Mouse (Mus musculus) natural killer cell, adult 2 months (primary cell): ENCODE data around the gene Txnrd1.

Source experiments
- DNase-seq, 2 experiments: peaks; one replicate each; pipeline ENCODE4 v3.0.0; 2022; ENCODE audit warnings: low spot score in 2 of 2

Txnrd1 gene

GRCm38 (mm10) chr10:82817936-82818335 lies 15.8 kb upstream of the Txnrd1 start:
- DNase-seq = peak in 1 of 2 experiments; percentile 13

DNA sequence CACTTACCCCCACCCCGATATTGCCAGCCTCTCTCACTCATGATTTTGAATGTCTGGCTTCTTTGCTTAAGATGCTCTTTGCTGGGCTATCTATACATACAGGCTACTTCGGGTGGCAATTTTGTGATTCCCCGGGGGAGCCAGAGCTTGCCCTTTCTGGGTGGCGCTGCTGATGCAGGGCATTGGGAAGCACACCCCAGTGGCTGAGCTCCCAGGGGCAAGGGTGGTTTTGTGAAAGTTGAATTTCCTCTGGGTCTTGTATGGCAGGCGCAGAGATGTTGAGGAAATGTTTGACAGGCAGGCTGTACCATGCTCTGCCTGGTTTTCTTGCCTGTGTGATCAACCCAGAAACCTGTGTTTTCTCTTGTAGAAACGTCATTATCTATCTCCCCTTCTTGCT lies 15.1 kb upstream of the Txnrd1 start:
- DNase-seq = no peak

- no peak for DNase-seq
These were observed 10.5 kb upstream of the Txnrd1 start for GRCm38 (mm10) chr10:82823108-82823778.

GRCm38 (mm10) chr10:82823779-82824177 lies 10.0 kb upstream of the Txnrd1 start:
- DNase-seq = no peak

DNA sequence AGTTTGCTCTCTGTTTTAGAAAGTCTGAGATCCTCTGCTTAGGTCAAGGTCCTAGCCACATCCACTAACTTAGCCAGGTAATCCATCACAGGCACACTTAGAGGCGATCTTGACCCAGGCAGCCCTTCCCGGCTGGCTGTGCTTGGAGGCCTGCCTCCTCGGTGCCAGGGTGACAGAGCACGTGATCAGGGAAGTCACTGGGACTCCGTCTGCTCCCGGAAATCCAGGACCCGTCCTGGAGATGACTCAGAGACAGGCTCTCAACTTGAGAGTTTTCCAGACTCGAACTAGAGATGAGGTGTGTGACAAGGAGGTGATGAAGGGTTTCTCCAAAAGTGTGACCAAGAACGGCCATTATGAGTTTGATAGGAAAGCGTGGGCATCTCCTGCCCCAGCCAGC lies 9.2 kb upstream of the Txnrd1 start:
- no peak for DNase-seq

GRCm38 (mm10) chr10:82826516-82826915 lies 7.2 kb upstream of the Txnrd1 start:
- DNase-seq = no peak

DNA sequence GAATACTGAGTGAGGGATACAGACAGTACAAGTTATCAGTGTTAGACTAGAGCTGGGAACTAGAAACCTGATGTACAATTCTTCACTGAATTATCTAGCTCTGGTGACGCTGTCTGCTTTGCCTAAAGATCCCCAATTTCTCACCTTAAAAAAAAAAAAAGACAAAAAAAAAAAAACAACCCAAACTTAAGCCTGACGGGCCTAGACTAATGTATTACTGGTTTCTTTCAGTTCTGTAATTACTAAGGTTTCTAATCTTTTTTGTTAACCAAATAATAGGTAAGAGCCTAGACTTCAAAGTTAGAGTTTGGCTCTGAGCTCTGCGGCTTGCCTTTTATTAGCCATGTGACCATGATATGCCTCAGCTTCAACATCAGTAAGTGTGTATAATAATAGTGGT lies 2.1 kb downstream of the Txnrd1 start:
- DNase-seq = no peak

GRCm38 (mm10) chr10:82838390-82838789 lies 4.6 kb downstream of the Txnrd1 start:
- no peak for DNase-seq

DNA sequence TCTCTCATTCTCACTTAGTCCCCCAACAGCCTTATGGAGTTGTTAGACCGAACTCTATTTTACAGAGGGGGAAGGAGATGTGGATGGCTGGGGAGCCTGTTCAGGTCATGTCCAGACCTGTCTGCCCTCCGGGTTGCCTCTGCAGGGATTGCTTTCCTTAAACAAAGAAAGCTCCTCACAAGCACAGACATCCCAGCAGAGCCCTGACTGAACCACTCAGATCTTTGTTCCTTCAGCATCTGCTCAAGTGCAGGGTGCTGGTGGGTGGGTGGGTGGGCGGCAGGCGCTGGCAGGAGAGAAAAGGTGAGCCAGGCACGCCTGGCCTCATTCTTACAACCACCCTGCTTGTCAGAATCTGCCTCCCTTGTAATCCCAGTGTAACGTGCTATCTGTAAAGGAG lies 10.3 kb downstream of the Txnrd1 start:
- no peak for DNase-seq

GRCm38 (mm10) chr10:82844731-82845130 lies 11.0 kb downstream of the Txnrd1 start:
- DNase-seq = no peak

- DNase-seq = no peak
These were observed 14.2 kb downstream of the Txnrd1 start for GRCm38 (mm10) chr10:82847821-82848459.

DNA sequence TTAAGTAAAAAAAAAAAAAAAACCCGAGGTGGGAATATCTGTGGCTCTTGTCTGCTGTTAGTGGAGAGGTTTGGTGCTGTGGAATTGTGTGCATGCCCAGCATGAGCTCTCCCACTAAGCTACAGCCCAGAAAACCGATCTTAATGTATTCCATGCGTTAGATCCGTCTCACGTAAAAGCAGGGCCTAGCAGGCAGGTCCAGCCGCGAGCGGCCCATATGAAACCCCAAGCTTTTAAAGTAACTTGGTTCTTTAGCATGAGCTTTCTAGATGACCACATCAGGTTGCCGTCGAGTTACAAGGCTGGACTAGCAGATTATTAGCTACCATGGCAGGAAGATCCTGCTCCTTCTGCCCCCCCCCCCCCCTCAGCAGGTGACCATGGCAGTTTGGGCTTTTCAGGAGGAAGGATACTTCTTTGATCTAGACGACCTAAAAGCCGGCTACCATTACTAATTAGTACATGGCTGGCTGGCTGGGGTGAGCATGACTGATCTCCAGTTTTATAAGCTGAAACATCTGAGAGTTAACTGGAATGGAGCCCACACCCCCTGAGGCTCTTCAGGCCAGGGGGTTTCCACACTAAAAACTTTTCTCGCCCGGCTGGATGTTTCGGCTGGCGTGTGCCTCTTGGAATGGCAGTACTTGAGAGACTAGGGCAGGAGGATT lies 16.1 kb downstream of the Txnrd1 start:
- DNase-seq = no peak

GRCm38 (mm10) chr10:82850354-82850752 lies 16.6 kb downstream of the Txnrd1 start:
- DNase-seq = no peak

GRCm38 (mm10) chr10:82851751-82852150 lies 18.0 kb downstream of the Txnrd1 start:
- no peak for DNase-seq

DNA sequence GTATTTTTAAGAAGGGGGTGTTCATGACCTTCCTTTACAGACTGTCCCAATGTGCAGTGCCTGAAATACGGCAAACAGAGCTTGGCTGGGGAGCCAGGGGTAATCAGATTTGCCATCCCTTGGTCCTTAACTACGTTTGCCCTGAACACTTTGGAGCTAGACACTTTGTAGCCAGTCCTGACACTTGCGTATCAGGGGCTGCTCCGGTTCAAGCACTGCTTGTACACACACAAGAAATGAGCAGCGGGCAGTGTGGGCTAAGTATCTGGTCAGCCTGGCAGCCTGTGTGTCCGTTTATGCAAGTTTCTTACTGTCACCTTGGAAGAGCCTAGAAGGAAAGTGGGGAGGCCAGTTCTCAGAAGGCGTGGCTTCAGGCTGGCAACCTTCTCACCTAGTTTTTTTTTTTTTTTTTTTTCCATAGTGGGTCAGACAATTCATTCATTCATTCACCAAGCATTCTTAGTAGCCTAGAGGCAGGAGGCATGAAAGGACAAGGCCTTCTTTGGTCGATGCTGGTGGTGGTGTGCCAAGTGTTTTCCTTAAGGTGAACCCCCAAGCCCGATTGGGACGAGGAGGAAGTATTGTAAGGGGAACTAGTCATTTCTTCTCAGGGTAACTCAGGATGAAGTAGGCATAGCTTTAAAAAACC lies 24.4 kb downstream of the Txnrd1 start:
- DNase-seq = no peak

DNA sequence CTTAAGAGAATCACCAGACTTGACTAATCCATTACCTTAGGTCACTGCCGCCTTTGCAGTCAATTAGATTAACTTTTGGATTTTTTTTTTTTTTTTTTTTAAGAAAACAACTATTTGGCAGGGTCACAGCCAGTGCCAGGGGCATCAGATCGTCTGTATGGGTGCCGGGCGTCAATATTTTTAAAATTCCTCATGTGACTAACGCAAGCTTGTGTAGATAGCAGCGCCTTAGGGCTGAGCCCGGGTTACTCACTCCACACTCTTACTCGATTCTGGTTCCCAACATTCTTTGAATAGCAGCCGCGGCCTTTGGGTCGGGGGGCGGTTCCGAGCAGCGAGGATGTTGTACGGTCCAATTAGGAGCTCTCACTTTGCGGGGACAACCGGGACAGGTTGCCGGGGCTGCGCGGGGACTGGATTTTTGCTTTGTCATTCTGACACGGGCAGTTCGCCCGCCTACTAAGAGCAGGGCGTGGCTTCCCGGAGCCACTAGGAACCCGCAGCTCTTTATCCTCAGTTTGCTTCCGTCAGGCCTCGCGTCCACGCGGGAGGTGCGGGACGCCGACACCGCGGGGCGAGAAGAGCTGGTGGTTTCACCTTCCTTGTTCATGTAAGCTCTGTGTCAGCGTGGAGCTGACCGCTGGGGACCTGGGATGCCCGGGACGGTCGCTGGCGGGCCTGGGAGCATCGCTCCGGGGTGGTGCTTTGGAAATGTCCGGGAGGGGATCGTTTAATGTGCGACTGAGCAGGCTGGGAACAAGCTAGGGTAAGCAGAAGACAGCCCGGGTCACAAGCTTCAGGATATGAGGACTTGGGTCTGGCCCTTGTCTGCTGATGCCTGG lies 25.2 kb downstream of the Txnrd1 start:
- DNase-seq = peak; percentile 76 to 78

GRCm38 (mm10) chr10:82859533-82859915 lies 25.8 kb downstream of the Txnrd1 start:
- DNase-seq = no peak

DNA sequence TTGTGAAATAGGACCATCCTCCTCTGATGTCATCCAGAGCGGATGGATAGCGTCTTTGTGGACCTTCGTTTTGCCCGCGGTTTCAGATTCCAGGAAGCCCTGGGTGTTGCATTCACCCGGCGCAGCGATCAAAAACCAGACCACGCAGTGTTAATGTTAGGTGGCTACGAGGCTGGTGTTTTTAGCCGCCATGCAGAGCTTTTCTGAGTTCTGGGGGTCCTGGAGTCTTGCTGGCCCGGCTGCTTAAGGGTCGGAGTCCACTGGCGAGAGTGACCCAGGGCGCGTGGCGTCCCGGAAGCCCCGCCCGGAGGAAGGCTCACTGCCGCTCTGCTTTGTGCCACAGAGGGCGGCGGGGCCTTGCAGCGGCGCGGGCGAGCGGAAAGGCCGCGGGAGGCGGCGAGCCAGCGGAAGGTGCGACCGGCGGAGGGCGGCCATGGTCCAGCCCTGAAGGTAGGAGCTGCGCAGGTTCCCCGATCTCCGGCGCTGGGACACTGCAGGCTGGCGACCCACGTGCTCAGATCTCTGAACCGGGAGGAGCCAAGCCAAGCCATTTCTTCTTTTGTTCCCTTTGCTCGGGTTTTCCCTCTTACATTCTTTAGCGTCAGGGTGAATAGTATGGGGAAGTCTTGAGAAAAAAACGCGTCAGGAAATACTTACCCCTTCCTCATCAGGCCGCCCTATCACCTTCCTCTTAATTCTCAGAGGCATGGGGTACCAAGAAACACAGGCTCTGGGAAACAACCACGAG lies 26.6 kb downstream of the Txnrd1 start:
- DNase-seq = peak; percentile 63 to 70

- no peak for DNase-seq
These were observed 27.2 kb downstream of the Txnrd1 start for GRCm38 (mm10) chr10:82860929-82861315.

DNA sequence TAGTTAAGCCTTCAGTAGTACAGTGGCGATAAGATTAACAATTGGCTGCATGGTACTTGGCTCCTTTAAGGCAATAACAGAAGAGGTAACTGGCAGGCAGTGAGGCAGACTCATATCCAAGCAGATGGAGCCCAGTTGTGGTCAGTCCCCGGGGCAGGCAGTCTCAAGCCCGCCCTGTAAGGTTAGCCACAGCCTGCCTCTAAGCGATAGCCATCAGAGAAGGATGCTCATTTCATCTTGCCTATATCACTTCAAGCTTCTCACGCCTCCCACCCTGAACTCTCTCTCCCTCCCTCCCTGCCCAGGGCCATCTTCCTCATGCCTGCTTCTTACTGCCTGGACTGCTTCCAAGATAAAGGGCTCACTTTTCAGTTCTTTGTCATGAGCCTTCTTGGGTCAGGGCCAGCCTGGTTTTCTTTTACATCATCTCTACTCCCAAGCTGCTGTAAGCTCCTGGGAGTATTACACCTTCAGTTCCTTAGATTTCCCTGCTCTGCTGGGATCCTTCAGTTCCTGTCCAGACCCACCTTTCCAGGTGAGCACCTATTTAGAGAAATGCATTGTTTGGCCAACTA lies 29.4 kb downstream of the Txnrd1 start:
- DNase-seq = peak; percentile 33 to 54

- DNase-seq = no peak
These were observed 30.1 kb downstream of the Txnrd1 start for GRCm38 (mm10) chr10:82863827-82864226.
